Mouse (Mus musculus) naive thymus-derived CD4-positive, alpha-beta T cell, adult 2 months (primary cell): ENCODE data around the gene Tnpo1.

ENCODE experiments used
- DNase-seq: peaks from one replicate; pipeline ENCODE4 v3.0.0-alpha.2; 2011; ENCODE audit warnings: low read depth

The Tnpo1 gene

DNA sequence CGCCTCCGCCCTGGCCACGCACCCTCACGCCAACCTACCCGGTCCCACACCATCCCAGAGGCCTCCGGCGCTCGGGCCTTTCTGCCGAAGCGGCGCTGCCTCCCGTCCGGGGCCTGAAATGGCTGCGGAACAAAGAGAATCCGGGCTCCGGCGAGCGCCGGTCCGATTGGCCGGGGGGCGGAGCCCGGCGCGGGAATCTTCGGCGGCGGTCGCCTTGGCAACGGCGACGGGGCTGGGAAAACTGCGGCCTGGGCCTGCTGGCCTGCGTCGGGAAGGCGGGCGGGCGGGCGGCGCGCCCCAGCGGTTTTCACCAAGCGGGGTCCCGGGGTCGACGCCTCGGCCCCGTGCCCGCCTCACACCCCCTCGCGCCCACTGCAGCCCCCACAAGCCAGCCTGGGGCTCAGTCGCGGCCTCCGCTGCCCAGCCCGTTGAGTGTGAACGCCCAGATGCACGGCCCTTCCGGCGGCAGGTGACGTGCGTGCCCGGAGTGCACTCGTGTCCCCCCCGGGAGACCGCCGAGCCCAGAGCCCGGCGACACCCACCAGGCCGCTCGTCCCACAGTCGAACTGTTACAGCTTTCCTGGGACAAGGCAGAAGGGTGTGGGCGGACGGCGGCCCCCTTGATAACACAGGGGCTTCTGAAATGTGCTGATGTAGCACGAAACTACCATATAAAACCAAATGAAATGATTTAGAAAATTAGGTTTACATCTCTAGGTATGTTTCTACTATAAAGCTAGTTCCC lies at the start of gene Tnpo1:
Tnpo1 (minus strand) TSS at position 172 of the 745 bp plus-strand sequence.
- peak; percentile 88 for DNase-seq

- no peak for DNase-seq
These were observed 45.9 kb upstream of the Tnpo1 start for GRCm38 (mm10) chr13:98972090-98972489.

DNA sequence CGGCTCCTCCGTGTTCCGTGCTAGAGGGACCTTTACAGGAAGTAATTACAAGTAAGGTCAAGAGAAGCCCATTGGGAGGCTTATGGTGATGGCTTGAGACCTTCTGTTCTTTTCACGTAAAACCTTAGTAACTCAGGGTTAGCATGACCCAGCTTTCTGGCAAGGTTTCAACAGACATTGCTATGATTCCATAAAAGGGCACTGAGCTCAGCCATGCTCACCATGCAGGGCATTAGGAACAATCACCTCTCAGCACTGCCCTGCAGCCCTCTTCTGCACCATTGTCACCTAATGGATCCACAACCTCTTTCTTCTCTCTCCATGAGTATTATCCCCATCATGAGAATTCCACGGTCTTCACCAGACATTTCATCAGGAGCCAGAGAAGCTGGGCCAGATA lies 45.5 kb upstream of the Tnpo1 start:
- no peak for DNase-seq

DNA sequence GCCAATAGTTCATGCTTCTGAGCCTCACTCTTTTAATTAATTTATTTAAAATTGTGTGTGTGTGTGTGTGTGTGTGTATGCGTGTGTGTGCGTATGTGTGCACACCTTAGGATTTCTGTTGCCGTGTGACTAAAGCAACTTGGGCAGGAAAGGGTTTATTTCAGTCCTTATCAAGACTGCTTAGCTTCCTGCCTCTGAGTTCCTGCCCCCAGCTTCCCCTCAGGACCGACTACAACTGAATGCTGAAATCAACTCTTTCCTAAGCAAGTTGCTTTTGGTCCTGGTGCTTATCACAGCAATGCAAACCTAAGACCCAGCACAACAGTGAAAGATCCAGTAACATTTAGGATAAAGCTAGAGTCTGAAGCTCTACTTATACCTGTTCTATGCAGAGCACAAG lies 42.3 kb upstream of the Tnpo1 start:
- DNase-seq, result no peak

DNA sequence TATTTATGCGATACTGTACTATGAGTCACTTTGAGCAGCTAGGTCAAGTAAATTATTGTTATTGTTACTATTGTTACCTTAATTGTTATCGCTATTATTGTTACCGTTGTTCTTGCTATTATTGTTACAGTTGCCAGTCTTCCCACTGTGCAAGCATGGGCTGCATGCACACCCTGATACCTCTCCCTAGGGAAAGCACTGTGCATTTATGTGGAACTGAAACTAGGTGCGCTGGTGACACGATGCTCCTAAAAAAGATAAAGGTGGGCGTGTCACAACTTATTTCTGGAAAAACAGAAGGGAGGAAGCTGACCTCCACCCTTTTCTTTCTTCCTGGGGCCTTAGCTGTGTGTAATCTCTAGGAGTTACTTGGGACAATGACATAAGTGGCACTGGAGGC lies 41.8 kb upstream of the Tnpo1 start:
- DNase-seq, result no peak

DNA sequence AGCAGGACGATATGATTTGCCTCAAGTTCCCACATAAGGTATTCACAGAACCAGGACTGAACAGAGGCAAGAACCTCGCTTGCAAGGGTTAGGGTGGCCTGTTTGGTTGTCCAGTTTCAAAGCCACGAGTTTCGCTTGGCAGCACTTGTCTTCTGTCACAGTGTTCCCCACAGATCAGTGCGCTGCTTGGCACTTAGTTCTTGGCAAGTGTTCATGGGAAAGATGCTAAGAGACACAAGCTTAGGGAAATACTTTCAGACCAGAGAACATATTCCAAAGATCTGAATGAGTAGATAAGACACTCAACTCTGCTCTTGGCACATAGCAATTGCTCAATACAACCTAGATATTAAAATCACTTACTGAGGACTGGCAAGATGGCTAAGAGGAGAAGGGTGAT lies 40.4 kb upstream of the Tnpo1 start:
- DNase-seq, result no peak

DNA sequence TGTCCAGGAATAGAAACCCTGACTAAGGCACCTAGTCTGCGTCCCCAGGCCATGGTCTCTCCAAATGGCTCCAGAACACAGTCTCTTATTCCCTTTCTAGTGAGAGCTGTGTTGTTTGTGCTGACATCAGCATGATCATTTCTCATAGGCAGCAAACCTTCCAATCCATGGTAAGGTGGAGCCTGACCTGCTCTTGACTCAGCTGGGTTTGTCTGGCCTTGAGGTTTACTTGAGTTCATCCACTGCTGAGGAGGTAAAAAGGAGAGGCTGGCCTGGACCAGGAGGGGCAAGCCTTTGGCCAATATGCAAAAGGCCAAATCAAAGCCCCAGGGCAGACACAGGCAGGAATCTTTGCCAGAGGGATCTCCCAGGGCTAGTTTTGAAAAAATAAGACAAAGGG lies 37.4 kb upstream of the Tnpo1 start:
- DNase-seq, result no peak

DNA sequence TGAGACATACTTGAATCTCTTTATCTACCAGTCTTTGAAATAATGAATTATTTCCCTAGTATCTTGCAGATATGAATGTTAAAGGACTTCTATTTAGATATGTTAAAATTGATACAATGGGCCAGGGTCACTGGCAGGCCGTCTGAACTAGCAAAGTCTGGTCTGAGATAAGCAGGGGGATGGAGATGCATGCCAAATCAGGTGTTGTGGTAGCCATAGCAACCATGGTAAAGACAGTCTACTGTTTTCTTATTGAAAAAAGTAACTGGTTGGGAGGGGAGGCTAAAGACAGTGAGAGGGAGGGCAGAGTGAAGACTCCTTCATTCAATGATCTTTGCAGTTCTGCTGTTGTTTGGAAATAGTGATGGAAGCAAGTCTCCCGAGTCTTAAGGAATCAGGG lies 32.0 kb upstream of the Tnpo1 start:
- no peak for DNase-seq

GRCm38 (mm10) chr13:98956209-98956608 lies 30.0 kb upstream of the Tnpo1 start:
- DNase-seq, result no peak

GRCm38 (mm10) chr13:98955676-98956075 lies 29.5 kb upstream of the Tnpo1 start:
- DNase-seq, result no peak

- DNase-seq, result no peak
These were observed 29.0 kb upstream of the Tnpo1 start for GRCm38 (mm10) chr13:98955226-98955625.

- no peak for DNase-seq
These were observed 27.6 kb upstream of the Tnpo1 start for GRCm38 (mm10) chr13:98953830-98954229.

DNA sequence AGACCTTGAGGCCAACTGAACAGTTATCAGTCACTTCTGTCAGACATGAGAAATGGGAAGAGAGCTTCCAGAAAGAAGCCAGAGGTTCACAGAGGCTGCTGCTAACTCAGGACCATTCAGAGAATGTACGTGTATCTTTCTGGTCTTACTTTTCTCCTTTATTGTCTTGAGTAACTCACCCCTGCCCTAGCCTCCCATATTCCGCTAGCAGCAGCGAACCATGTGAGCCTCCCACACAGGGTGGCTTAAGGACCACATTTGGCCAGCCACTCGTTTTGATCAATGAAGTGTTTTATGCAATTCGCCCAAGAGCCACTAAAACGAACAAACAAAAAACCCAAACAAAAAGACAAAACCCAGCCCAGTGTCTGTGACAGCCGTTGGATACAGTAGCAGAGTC lies 25.8 kb upstream of the Tnpo1 start:
- DNase-seq, result no peak

- no peak for DNase-seq
These were observed 22.0 kb upstream of the Tnpo1 start for GRCm38 (mm10) chr13:98948146-98948545.

GRCm38 (mm10) chr13:98946434-98946833 lies 20.2 kb upstream of the Tnpo1 start:
- no peak for DNase-seq

DNA sequence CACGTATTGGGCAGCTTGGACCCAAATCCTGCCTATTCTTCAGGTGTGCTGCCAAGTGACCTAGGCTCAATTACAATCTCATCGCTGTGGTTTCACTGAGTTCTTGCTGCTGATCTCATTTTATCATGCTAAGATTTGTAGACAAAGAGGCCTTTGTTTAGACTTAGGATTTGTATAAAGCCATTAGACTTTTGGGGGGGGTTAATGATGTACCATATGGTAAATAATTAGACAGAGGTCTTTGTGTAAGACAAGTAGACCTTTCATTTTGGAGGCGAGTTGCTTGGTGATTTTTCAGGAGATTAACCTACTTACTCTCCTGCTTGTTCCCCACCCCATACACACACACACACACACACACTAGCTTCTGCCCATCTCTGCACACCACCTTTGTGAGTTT lies 19.7 kb upstream of the Tnpo1 start:
- no peak for DNase-seq

DNA sequence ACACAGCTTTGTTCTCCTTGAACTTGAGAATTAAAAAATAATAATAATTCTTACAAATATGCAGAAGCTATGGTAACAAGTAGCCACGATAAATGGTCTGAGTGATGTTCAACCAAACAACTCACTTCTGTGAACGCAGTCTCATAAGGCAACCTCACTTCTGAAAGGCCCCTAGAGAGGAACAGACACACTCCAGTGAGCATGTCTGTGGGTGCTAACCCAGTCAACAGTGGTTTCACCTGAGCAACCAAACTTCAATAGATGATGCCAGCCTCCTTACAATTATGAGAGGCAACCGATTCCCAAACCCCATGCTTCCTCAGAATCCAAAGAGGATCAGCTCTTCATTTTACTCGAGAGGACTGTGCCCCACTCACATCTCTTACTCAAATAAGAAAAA lies 19.2 kb upstream of the Tnpo1 start:
- no peak for DNase-seq

GRCm38 (mm10) chr13:98944620-98945081 lies 18.5 kb upstream of the Tnpo1 start:
- peak; percentile 81 for DNase-seq

- no peak for DNase-seq
These were observed 16.2 kb upstream of the Tnpo1 start for GRCm38 (mm10) chr13:98942360-98942759.

DNA sequence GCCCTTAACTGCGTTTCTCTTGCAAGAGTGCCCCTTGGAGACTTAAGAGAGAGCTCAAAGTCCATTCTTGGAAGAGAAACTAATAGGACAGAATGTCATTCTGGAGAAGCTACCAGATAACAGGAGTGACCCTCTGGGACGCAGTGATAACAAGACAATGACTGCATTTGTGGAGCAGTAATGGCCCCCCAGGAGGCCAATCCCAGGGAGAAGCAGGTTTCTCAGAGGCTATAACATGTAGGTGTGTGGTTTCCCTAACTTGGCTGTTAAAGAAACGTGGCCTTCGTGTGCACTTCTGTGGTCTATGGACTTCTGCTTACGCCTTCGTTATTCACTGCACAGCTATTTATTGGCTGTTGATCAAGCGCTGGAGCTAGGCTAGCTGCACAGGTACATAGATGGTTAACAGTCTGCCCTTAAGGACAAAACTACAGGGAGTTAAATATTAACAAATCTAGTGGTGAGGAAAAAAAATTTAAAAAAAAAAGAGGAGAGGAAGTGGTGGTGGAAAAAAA lies 15.7 kb upstream of the Tnpo1 start:
- DNase-seq, result no peak

- DNase-seq, result peak; percentile 43
These were observed 10.9 kb upstream of the Tnpo1 start for GRCm38 (mm10) chr13:98937108-98937507.

DNA sequence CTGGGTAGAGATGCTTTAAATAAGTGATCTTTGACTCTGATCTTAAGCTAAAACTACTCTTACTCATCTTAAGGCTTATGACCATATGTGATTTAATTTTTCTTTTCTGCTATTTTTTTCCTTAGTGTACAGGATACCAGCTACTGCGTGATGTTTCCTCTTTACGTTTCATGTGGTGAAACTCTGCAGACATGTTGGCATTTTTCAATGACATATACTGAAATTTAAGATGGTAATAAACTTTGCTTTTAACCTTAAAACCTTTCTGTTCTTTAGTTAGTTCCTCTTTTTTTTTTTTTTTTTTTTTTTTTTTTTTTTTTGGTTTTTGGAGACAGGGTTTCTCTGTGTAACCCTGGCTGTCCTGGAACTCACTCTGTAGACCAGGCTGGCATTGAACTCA lies 2.7 kb upstream of the Tnpo1 start:
- DNase-seq, result no peak

- DNase-seq, result no peak
These were observed 716 bp upstream of the Tnpo1 start for GRCm38 (mm10) chr13:98926958-98927242.

DNA sequence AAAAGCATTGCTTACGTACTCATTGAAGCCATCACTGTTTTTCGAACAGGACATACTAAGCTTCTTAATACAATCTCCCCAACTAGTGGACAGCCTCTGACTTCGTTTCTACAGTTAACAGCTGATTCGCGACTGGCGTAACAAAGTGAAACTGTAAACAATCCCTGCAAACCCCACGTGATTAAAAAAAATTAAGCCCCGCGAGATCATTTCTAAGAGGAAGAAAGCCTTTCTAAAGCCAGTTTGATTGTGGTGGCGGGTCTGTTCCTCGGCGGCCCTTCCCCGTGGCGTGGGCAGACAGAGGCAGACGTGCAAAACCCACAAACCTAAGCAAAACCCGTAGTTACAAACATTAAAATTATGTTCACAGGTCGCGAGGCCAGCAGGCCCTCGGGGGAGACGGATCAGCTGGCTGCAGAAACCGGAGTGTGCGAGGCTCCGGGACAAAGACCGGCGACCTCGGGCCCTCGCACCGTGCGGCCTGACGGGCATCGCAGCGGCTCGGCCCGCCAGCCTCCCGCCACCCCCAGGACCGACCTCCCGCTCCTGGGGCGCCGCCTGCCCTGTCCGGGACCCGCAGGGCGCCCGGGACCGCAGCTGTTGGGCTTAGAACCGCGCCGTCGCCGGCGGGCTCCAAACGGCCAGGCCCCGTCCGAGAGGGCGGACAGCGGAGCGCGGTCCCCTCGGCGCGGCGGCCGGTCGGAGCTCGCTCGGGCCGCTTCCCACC lies 535 bp downstream of the Tnpo1 start:
- peak; percentile 85 for DNase-seq
